Mouse (Mus musculus) midbrain, embryonic 10.5 days (tissue): ENCODE results near the gene Apol9b. TPM values are rescaled to one million over a fixed set of nuclear protein-coding genes. Genes with fewer than 3 reads are reported as not detected.
"Not testable (repeated sequence)": the region's sequence is repeated elsewhere in the genome, so short reads cannot be mapped to it uniquely, and the experiment has no call there.

ENCODE experiments used
- DNase-seq: peaks from one replicate; pipeline ENCODE4 v3.0.0-alpha.2; 2017; ENCODE audit warnings: low spot score
- H3K27ac ChIP-seq: fragments of 300-500 bp; sonication (generic); replicated peaks from 2 replicates; pipeline ENCODE4 v1.5.1; 2016; ENCODE audit warnings: mild to moderate bottlenecking
- H3K27me3 ChIP-seq: fragments of 300-500 bp; sonication (generic); 2 replicates; pipeline ENCODE4 v1.6.1; 2016; ENCODE audit warnings: low read depth, mild to moderate bottlenecking; ENCODE audit not compliant: poor library complexity, severe bottlenecking
- H3K36me3 ChIP-seq: fragments of 300-500 bp; sonication (generic); 2 replicates; pipeline ENCODE4 v1.6.1; 2016; ENCODE audit warnings: mild to moderate bottlenecking, moderate library complexity
- H3K4me1 ChIP-seq: fragments of 300-500 bp; sonication (generic); 2 replicates; pipeline ENCODE4 v1.6.1; 2016
- H3K4me3 ChIP-seq: fragments of 300-500 bp; sonication (generic); 2 replicates; pipeline ENCODE4 v1.5.1; 2016; ENCODE audit warnings: mild to moderate bottlenecking, moderate library complexity
- H3K9me3 ChIP-seq: fragments of 300-500 bp; sonication (generic); replicated peaks from 2 replicates; pipeline ENCODE4 v1.6.1; 2016; ENCODE audit warnings: mild to moderate bottlenecking
- WGBS: fragments of 180-500 bp; shearing (Covaris S2); methylation state at CpG from one replicate; pipeline ENCODE4 v1.1.7; 2016; 5-methylcytosine and 5-hydroxymethylcytosine counted together
- polyA plus RNA-seq: library from polyadenylated mRNA; unstranded; fragments of >200 nt; fragmentation: Nextera tagmentation; extraction: Ambion mirVana; gene quantifications from 2 replicates; pipeline ENCODE4 v1.2.1, GENCODE M21; 2016

Gene Apol9b
- polyA plus RNA-seq, 1 experiment from 2014 or later = not detected

DNA sequence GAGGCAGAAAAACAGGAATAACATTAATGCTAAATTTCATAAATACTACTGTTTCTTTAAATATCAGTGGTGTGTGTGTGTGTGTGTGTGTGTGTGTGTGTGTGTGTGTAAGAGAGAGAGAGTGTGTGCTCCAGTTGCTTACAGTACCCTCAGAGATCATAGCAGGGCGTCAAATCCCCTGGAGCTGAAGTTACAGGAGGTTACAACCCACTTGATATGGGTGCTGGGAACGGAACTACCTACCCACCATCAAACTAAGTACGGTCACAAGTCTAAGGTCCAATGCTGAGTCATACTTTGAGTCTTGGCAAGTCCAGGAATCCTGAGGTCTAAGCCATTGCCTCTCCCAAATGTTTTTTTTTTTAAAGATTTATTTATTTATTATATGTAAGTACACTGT lies 1.1 kb upstream of the Apol9b start:
- not testable (repeated sequence) for H3K27ac ChIP-seq, H3K27me3 ChIP-seq, H3K4me1 ChIP-seq, H3K36me3 ChIP-seq, H3K4me3 ChIP-seq, DNase-seq, H3K9me3 ChIP-seq
- whole genome bisulfite sequencing = 87% methylated on average over 3 of the region's 3 CpGs

DNA sequence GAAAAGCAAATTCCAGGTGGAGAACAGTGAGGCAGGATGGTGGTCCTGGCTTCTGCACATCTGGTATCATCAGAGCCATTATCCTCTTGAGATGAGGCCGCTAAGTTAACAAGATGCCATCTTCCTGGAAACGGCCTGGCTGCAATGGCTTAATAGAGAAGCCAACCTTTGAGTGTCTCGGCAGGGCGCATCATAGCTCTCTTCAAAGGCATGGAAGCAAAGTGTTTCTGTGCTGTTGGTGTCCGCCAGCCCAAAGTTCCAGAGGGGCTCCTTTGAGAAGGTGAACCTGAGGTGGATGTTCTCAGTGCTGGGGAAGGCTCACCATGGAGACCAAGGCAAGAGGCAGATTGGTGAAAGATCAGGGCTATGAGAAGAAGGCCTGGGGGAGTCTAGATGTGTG lies 2.8 kb downstream of the Apol9b start:
- Histone ChIP-seq H3K27me3 (no peaks in the 10 kb centered on the region), H3K4me3 (no peak overlapping the region), H3K36me3 (no peaks in the 10 kb centered on the region), H3K4me1 (0 out of 2 replicates have a peak, but pooled peaks cover 2% of the 10 kb centered on the region), H3K27ac (no peak overlapping the region), H3K9me3 (no peaks in the 10 kb centered on the region)
- DNase-seq = no peak
- WGBS = 87% methylated on average over 5 of the region's 5 CpGs

DNA sequence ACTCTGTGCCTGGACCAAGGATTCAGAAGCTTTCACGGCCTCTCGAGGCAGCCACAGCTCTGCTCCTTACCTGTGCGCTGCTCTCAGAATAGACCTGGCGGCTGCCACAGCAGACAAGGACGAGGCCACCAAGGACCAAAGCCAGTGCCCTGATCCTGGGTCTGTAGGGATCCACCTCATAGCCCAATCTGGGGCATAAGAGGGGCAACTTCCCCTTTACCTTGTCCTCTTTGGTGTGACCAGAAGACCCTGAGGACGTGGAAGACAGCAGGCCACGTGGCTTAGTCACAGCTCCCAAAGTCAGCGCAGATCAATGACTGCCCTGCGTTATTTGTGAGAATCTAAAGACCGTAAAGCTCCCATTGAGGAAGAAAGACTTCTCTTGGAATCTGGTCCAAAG lies 4.0 kb downstream of the Apol9b start:
- not testable (repeated sequence) for H3K9me3 ChIP-seq, H3K4me3 ChIP-seq, H3K36me3 ChIP-seq, H3K27me3 ChIP-seq, H3K4me1 ChIP-seq, H3K27ac ChIP-seq, DNase-seq
- 77% methylated on average over 10 of the region's 10 CpGs for WGBS

DNA sequence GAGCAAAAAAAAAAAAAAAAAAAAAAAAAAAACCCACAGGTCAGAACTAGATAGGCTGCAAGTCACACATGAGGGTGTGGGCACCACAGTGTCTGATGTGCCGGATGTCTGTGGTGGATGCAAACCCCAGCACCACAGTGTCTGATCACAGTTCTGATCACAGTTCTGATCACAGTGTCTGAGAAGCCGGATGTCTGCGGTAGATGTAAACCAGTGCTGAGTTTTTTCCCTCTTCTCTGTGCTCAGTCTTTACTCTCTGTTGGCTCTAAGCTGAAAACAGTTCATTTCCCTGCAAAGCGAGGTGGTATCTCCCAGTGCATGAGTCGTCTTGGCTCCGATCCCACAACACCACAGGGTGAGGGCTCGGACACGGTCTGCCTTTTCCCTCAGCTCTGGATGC lies 4.5 kb downstream of the Apol9b start:
- H3K36me3 ChIP-seq, H3K27ac ChIP-seq, H3K4me1 ChIP-seq, DNase-seq, H3K4me3 ChIP-seq, H3K9me3 ChIP-seq, H3K27me3 ChIP-seq: not testable (repeated sequence)
- 88% methylated on average over 8 of the region's 8 CpGs for WGBS

DNA sequence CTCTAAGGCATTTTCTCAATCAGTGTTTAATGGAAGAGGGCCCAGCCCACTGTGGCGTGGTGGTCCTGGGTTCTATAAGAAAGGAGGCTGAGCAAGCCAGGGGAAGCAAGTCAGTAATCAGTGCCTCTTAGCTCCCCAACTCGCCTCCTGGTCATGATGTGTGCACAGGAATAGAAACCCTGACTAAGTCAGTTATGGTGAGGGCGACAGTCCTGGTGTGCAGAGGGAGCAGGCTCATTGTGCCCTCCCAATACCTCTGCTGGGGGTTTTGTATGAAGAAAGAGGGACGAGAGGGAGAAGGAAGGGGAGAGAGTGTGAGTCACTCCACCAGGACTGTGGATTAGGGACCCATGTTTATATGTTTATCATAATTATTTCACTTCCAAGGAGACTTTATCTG lies 5.1 kb downstream of the Apol9b start:
- not testable (repeated sequence) for H3K9me3 ChIP-seq, H3K36me3 ChIP-seq, H3K4me1 ChIP-seq, DNase-seq, H3K27me3 ChIP-seq, H3K27ac ChIP-seq, H3K4me3 ChIP-seq
- 71% methylated on average over 4 of the region's 4 CpGs for WGBS

DNA sequence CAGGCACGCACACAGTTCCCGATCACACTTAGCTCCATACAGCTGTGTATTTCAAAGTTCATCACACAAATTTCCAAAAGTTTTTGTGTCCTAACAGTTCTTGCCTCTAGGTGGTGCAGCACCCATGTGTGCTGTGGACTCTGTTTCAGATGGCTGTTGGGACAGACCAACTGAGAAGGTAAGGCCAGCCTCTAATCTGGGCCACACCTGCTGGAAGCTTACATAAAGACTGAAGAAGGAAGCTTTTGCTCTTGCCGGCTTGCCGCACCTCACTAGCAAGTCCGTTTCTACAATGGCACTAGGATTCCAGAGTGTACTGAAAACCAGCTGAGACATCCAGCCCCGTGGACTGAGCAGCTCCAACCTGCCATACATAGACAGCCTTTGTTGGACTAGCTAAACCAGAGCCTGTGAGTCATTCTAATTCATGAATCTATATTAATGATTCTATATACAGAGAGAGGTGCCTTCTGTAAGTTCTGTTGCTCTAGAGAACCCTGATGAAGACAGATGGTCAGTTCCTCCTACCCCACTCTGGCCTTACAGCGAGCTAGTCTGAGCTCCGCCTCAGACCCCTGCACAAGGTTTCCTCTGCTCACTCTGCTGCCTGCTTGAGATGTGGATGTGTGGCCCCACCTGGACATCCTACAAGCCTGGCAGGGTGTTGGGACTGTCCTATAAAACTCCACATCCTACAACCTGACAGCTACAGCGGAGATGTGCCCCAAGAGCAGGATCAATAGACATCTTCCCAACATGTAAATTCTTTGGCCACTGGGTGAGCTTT lies 11.9 kb downstream of the Apol9b start:
- WGBS = 79% methylated on average over 9 of the region's 9 CpGs
- no peak overlapping the region for H3K4me3 ChIP-seq

GRCm38 (mm10) chr15:77741556-77741955 lies 12.7 kb downstream of the Apol9b start:
- not testable (repeated sequence) for DNase-seq, H3K27me3 ChIP-seq, H3K27ac ChIP-seq, H3K9me3 ChIP-seq, H3K36me3 ChIP-seq, H3K4me3 ChIP-seq
- 87% methylated on average over 6 of the region's 6 CpGs for WGBS
- H3K4me1 ChIP-seq = peaks cover 16% of the 10 kb centered on the region

More for the DNA sequence above, 11.9 kb downstream of the Apol9b start:
- Histone ChIP-seq H3K27me3 (no peaks in the 10 kb centered on the region), H3K27ac (no peak overlapping the region), H3K9me3 (no peaks in the 10 kb centered on the region), H3K36me3 (no peaks in the 10 kb centered on the region), H3K4me1 (peaks cover 18% of the 10 kb centered on the region)
- no peak for DNase-seq

- H3K27me3 ChIP-seq = no peaks in the 10 kb centered on the region
- no peaks in the 10 kb centered on the region for H3K9me3 ChIP-seq
- DNase-seq = no peak
- 50% methylated on average over 5 of the region's 5 CpGs for WGBS
- H3K4me1 ChIP-seq = peaks cover 15% of the 10 kb centered on the region
- H3K4me3 ChIP-seq = no peak overlapping the region
- no peaks in the 10 kb centered on the region for H3K36me3 ChIP-seq
- H3K27ac ChIP-seq = no peak overlapping the region
Observed at GRCm38 (mm10) chr15:77744632-77745031, 15.8 kb downstream of the Apol9b start.

DNA sequence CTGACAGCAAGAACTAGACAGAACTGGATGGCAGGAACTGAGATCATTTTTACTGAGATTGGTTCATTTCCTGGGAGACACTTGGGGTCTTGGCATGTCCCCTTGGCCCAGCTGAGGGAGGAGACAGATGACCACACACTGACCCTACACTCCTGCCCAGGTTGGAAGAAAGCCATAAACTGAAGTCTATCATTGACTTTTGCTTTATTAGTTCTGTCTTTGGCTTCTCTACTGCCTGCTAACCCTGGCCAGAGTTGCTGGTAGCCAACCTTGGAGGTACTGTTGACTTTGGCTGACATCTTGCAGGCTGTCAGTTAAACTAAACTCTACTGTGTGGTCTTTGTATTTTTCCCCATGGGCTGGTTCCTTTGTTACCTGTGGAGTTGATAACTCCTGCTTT lies 16.2 kb downstream of the Apol9b start:
- Histone ChIP-seq H3K27ac (no peak overlapping the region), H3K9me3 (no peaks in the 10 kb centered on the region), H3K4me3 (no peak overlapping the region), H3K27me3 (no peaks in the 10 kb centered on the region), H3K4me1 (peaks cover 15% of the 10 kb centered on the region), H3K36me3 (no peaks in the 10 kb centered on the region)
- no peak for DNase-seq

DNA sequence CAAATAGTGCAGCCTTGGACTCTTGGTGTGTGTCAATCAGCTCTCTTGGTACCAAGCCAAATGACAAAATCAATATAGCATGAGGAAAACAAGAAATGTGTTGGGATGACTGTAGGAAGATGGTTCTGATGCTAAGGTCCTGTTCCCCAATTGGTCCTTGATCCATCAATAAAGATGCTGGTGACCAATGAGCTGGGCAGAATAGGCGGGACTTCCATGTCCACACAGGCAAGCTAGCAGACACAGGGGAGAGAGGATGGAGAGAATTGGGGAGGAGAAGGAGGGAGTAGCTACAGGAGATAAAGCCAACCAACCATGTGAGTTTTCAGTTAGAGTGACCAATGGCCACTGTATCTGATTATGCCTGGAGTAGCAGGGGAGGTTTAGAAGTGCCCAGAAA lies 17.5 kb downstream of the Apol9b start:
- no peak overlapping the region for H3K27ac ChIP-seq
- WGBS = 100% methylated on average over 1 of the region's 1 CpGs
- H3K4me1 ChIP-seq = peaks cover 15% of the 10 kb centered on the region
- no peaks in the 10 kb centered on the region for H3K27me3 ChIP-seq
- no peaks in the 10 kb centered on the region for H3K36me3 ChIP-seq
- H3K9me3 ChIP-seq = no peaks in the 10 kb centered on the region
- H3K4me3 ChIP-seq = no peak overlapping the region
- DNase-seq = no peak

DNA sequence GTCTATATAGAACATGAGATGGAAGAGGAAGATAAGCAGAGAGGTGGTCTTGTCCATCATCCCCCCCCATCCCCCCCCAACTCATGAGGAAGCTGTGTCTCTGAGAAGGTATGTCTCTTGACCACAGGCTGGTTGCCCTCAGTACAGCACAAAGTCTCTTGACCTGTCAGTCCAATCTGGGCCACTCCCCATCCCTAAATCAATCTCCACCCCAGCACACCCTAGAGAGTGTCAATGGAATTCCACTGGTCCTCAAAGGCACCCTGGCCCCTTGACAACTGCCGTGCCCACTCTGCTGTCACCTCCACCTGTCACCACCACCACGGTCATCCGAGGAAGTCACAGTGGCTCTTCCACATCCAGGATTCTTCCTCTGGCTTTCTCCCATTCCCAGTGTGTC lies 19.6 kb downstream of the Apol9b start:
- peaks cover 14% of the 10 kb centered on the region for H3K4me1 ChIP-seq
- H3K4me3 ChIP-seq = no peak overlapping the region
- 88% methylated on average over 3 of the region's 3 CpGs for WGBS
- H3K27ac ChIP-seq = no peak overlapping the region
- H3K36me3 ChIP-seq = no peaks in the 10 kb centered on the region
- DNase-seq = no peak
- no peaks in the 10 kb centered on the region for H3K27me3 ChIP-seq
- no peaks in the 10 kb centered on the region for H3K9me3 ChIP-seq

DNA sequence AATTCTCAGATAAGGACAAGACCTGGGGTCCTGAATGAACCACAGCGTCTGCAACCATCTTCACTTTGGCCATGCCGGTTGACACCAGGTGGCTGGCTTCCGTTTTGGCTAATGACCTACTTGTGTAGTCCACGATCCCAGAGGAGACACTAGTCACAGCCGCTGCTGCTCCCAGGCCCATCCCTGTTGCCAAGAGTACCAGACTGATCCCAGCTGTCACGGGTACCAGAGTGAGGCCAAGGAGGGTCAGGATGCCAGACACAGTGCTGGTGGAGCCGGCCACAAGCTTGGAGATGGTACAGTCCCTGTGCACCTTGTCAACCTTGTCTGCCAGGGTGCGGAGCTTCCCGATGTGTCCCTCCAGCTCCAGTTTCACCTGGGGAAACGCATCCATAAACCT lies 20.9 kb downstream of the Apol9b start:
- Histone ChIP-seq H3K27ac (no peak overlapping the region), H3K9me3 (no peaks in the 10 kb centered on the region), H3K27me3 (no peaks in the 10 kb centered on the region), H3K36me3 (no peaks in the 10 kb centered on the region), H3K4me3 (no peak overlapping the region), H3K4me1 (peaks cover under 1% of the 10 kb centered on the region)
- DNase-seq = no peak
- 92% methylated on average over 10 of the region's 10 CpGs for WGBS

- no peak overlapping the region for H3K4me3 ChIP-seq
- no peaks in the 10 kb centered on the region for H3K27me3 ChIP-seq
- no peaks in the 10 kb centered on the region for H3K4me1 ChIP-seq
- no peaks in the 10 kb centered on the region for H3K36me3 ChIP-seq
- 32% methylated on average over 1 of the region's 1 CpGs for WGBS
- H3K27ac ChIP-seq = no peak overlapping the region
- no peak for DNase-seq
- no peaks in the 10 kb centered on the region for H3K9me3 ChIP-seq
Observed at GRCm38 (mm10) chr15:77750461-77750860, 21.6 kb downstream of the Apol9b start.

GRCm38 (mm10) chr15:77752443-77752842 lies 23.6 kb downstream of the Apol9b start:
- Histone ChIP-seq H3K4me1 (no peaks in the 10 kb centered on the region), H3K27me3 (no peaks in the 10 kb centered on the region), H3K4me3 (no peak overlapping the region), H3K27ac (no peak overlapping the region), H3K36me3 (no peaks in the 10 kb centered on the region), H3K9me3 (no peaks in the 10 kb centered on the region)
- DNase-seq = no peak
- WGBS = 62% methylated on average over 11 of the region's 11 CpGs
